Mouse (Mus musculus) myocyte (in vitro differentiated cells): ENCODE measurements around the gene Gm21060. TPM values are rescaled to one million over a fixed set of nuclear protein-coding genes. Genes with fewer than 3 reads are reported as not detected.
A peak's percentile ranks its signal among the peaks of the same experiment; 100 is the strongest.

Source experiments
- H3K27me3 ChIP-seq: one replicate; pipeline ENCODE4 v1.6.1; 2011; ENCODE audit not compliant: control insufficient read depth, insufficient read depth, insufficient read length
- H3K36me3 ChIP-seq: one replicate; pipeline ENCODE4 v1.6.1; 2011; ENCODE audit not compliant: control insufficient read depth, insufficient read depth
- H3K4me2 ChIP-seq: one replicate; pipeline ENCODE4 v1.6.1; 2011; ENCODE audit warnings: low read depth, control low read depth
- H3K4me3 ChIP-seq: one replicate; pipeline ENCODE4 v1.5.1; 2011; ENCODE audit warnings: mild to moderate bottlenecking, control low read depth, moderate library complexity
- H3K79me2 ChIP-seq: one replicate; pipeline ENCODE4 v1.6.1; 2011; ENCODE audit not compliant: control insufficient read depth, insufficient read depth
- H3ac ChIP-seq: one replicate; pipeline ENCODE4 v1.6.1; 2011; ENCODE audit not compliant: control insufficient read depth, insufficient read length
- CEBPB ChIP-seq: IDR thresholded peaks from 2 replicates; pipeline ENCODE4 v1.6.1; 2011; ENCODE audit warnings: mild to moderate bottlenecking, moderate library complexity; ENCODE audit not compliant: poor library complexity, insufficient read depth, severe bottlenecking
- E2F4 ChIP-seq: IDR thresholded peaks from one replicate; pipeline ENCODE4 v1.6.1; 2011; ENCODE audit warnings: mild to moderate bottlenecking, control low read depth, moderate library complexity; ENCODE audit not compliant: insufficient read depth
- MAX ChIP-seq: IDR thresholded peaks from one replicate; pipeline ENCODE4 v1.6.1; 2011; ENCODE audit warnings: low read depth, mild to moderate bottlenecking, control low read depth
- MYOD1 ChIP-seq, 3 experiments: IDR thresholded peaks; one replicate each; pipeline ENCODE4 v1.6.1; 2011; ENCODE audit warnings: control low read depth in 2 of 3, low read depth in 2 of 3, mild to moderate bottlenecking in 2 of 3, moderate library complexity in 1 of 3; ENCODE audit not compliant: insufficient read length in 2 of 3, control insufficient read depth in 1 of 3
- MYOG ChIP-seq, 3 experiments: IDR thresholded peaks; one replicate each; pipeline ENCODE4 v1.6.1; 2011; ENCODE audit warnings: control low read depth in 2 of 3, low read depth in 2 of 3, mild to moderate bottlenecking in 2 of 3; ENCODE audit not compliant: insufficient read length in 2 of 3, control insufficient read depth in 1 of 3, insufficient read depth in 1 of 3
- POLR2A ChIP-seq: IDR thresholded peaks from one replicate; pipeline ENCODE4 v1.6.1; 2011; ENCODE audit warnings: low read depth, mild to moderate bottlenecking, control low read depth, moderate library complexity; ENCODE audit not compliant: insufficient read length
- POLR2AphosphoS2 ChIP-seq: IDR thresholded peaks from one replicate; pipeline ENCODE4 v1.6.1; 2011; ENCODE audit warnings: low read depth, control low read depth; ENCODE audit not compliant: insufficient read length
- REST ChIP-seq: IDR thresholded peaks from one replicate; pipeline ENCODE4 v1.6.1; 2011; ENCODE audit warnings: mild to moderate bottlenecking, control low read depth, moderate library complexity; ENCODE audit not compliant: insufficient read depth, insufficient read length
- SRF ChIP-seq: IDR thresholded peaks from one replicate; pipeline ENCODE4 v1.6.1; 2011; ENCODE audit warnings: low read depth; ENCODE audit not compliant: control insufficient read depth, insufficient read length
- TCF12 ChIP-seq: IDR thresholded peaks from one replicate; pipeline ENCODE4 v1.6.1; 2011; ENCODE audit warnings: mild to moderate bottlenecking, control low read depth; ENCODE audit not compliant: poor library complexity, insufficient read depth, severe bottlenecking
- TCF3 ChIP-seq: IDR thresholded peaks from one replicate; pipeline ENCODE4 v1.6.1; 2011; ENCODE audit warnings: low read depth, control low read depth; ENCODE audit not compliant: insufficient read length
- USF1 ChIP-seq: IDR thresholded peaks from one replicate; pipeline ENCODE4 v1.6.1; 2011; ENCODE audit warnings: low read depth, mild to moderate bottlenecking, control low read depth, moderate library complexity
- polyA plus RNA-seq: library from polyadenylated mRNA; unstranded; fragments of >200 nt; fragmentation: generic; extraction: Trizol; gene quantifications from one replicate; pipeline ENCODE4 v1.2.1, GENCODE M21; 2012; ENCODE audit warnings: missing spikeins

Gm21060 gene
- polyA plus RNA-seq, 1 experiment = not detected

GRCm38 (mm10) chr19:61265349-61266245 lies 31.3 kb downstream of the Gm21060 start:
- H3K36me3 ChIP-seq = no peaks in the 10 kb centered on the region
- no peaks in the 10 kb centered on the region for H3K79me2 ChIP-seq
- H3ac ChIP-seq = no peak overlapping the region
- no peak overlapping the region for H3K4me2 ChIP-seq
- TF ChIP-seq USF1 (peak; percentile 62), TCF3 (no peak)
- no peaks in the 10 kb centered on the region for H3K27me3 ChIP-seq
- H3K4me3 ChIP-seq = no peak overlapping the region

- Histone ChIP-seq H3K27me3 (no peaks in the 10 kb centered on the region), H3K4me3 (no peak overlapping the region), H3K79me2 (no peaks in the 10 kb centered on the region), H3K4me2 (no peak overlapping the region), H3K36me3 (no peaks in the 10 kb centered on the region), H3ac (no peak overlapping the region)
- TF ChIP-seq MYOD1 (IDR thresholded peaks at IDR 0.05; ENCODE audit: control insufficient read depth in 1 of 3, insufficient read length in 2 of 3, low read depth in 2 of 3) = no peak
- no peak for TF ChIP-seq TCF3
- no peak for TF ChIP-seq MAX
- TF ChIP-seq REST = no peak
- no peak for TF ChIP-seq POLR2AphosphoS2
- TF ChIP-seq SRF = no peak
- no peak for TF ChIP-seq E2F4
- no peak for TF ChIP-seq POLR2A
- no peak for TF ChIP-seq USF1
- TF ChIP-seq MYOG (IDR thresholded peaks at IDR 0.05; ENCODE audit: control insufficient read depth in 1 of 3, insufficient read depth in 1 of 3, insufficient read length in 2 of 3, low read depth in 2 of 3) = no peak
- TF ChIP-seq TCF12 = no peak
- no peak for TF ChIP-seq CEBPB
Measured at GRCm38 (mm10) chr19:61264933-61265332, 31.9 kb downstream of the Gm21060 start.

- Histone ChIP-seq H3K27me3 (no peaks in the 10 kb centered on the region), H3ac (no peak overlapping the region), H3K4me3 (no peak overlapping the region), H3K36me3 (no peaks in the 10 kb centered on the region), H3K4me2 (no peak overlapping the region), H3K79me2 (no peaks in the 10 kb centered on the region)
- TF ChIP-seq CEBPB (no peak), TCF3 (no peak), E2F4 (no peak), USF1 (no peak), POLR2AphosphoS2 (no peak), MYOG (IDR thresholded peaks at IDR 0.05; ENCODE audit: control insufficient read depth in 1 of 3, insufficient read depth in 1 of 3, insufficient read length in 2 of 3, low read depth in 2 of 3) (no peak), POLR2A (no peak), MAX (no peak), SRF (no peak), MYOD1 (IDR thresholded peaks at IDR 0.05; ENCODE audit: control insufficient read depth in 1 of 3, insufficient read length in 2 of 3, low read depth in 2 of 3) (no peak), REST (no peak), TCF12 (no peak)
Measured at GRCm38 (mm10) chr19:61264227-61264626, 32.6 kb downstream of the Gm21060 start.

- Histone ChIP-seq H3K4me3 (no peak overlapping the region), H3K4me2 (no peak overlapping the region), H3K79me2 (no peaks in the 10 kb centered on the region), H3K36me3 (no peaks in the 10 kb centered on the region), H3ac (no peak overlapping the region), H3K27me3 (no peaks in the 10 kb centered on the region)
- no peak for TF ChIP-seq CEBPB
- TF ChIP-seq POLR2AphosphoS2 = no peak
- no peak for TF ChIP-seq REST
- no peak for TF ChIP-seq SRF
- TF ChIP-seq E2F4 = no peak
- TF ChIP-seq MYOG (IDR thresholded peaks at IDR 0.05; ENCODE audit: control insufficient read depth in 1 of 3, insufficient read depth in 1 of 3, insufficient read length in 2 of 3, low read depth in 2 of 3) = no peak
- no peak for TF ChIP-seq USF1
- no peak for TF ChIP-seq TCF3
- TF ChIP-seq TCF12 = no peak
- no peak for TF ChIP-seq MYOD1 (IDR thresholded peaks at IDR 0.05; ENCODE audit: control insufficient read depth in 1 of 3, insufficient read length in 2 of 3, low read depth in 2 of 3)
- TF ChIP-seq MAX = no peak
- TF ChIP-seq POLR2A = no peak
Measured at GRCm38 (mm10) chr19:61261241-61261640, 35.6 kb downstream of the Gm21060 start.

- TF ChIP-seq MYOG (IDR thresholded peaks at IDR 0.05; ENCODE audit: control insufficient read depth in 1 of 3, insufficient read depth in 1 of 3, insufficient read length in 2 of 3, low read depth in 2 of 3) (no peak), CEBPB (no peak), USF1 (no peak)
- Histone ChIP-seq H3K79me2 (no peaks in the 10 kb centered on the region), H3ac (no peak overlapping the region), H3K4me3 (no peak overlapping the region), H3K27me3 (no peaks in the 10 kb centered on the region), H3K4me2 (no peak overlapping the region), H3K36me3 (no peaks in the 10 kb centered on the region)
Measured at GRCm38 (mm10) chr19:61257733-61258132, 39.1 kb downstream of the Gm21060 start.
